Mouse (Mus musculus) c-Kit-positive CD71-positive TER-119-positive erythroid progenitor cells, embryonic 14.5 days (primary cell): Measurements from ENCODE around the gene Myo1e.
"Not testable (repeated sequence)": the region's sequence is repeated elsewhere in the genome, so short reads cannot be mapped to it uniquely, and the experiment has no call there.

Experiments used
- DNase-seq: peaks from one replicate; pipeline ENCODE4 v3.0.0-alpha.2; 2013; ENCODE audit warnings: low spot score

The Myo1e gene

GRCm38 (mm10) chr9:70249881-70250681 is 42.9 kb downstream of the Myo1e start:
- no peak for DNase-seq

GRCm38 (mm10) chr9:70251441-70251985 is 44.4 kb downstream of the Myo1e start:
- no peak for DNase-seq

GRCm38 (mm10) chr9:70253016-70253415 is 45.9 kb downstream of the Myo1e start:
- no peak for DNase-seq

DNA sequence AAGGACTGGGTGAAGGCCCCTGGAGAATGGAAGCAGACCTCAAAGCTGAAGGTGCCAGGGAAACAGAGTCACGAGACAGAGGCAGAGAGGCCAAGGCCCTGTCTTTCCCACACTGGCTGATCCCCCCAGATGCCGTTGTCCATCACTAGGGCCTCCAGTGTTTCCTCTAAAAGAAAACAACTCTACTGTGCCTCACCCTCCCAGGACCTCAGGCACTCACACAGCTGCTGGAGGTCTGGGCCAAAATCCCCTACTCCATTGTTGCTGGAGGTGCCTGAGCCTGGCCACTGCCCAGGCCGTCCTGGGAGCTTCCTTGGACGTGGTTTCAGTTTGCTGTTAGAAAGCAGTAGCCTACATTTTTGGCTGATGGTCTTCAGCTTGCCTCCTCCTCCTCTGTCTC is 47.9 kb downstream of the Myo1e start:
- no peak for DNase-seq

DNA sequence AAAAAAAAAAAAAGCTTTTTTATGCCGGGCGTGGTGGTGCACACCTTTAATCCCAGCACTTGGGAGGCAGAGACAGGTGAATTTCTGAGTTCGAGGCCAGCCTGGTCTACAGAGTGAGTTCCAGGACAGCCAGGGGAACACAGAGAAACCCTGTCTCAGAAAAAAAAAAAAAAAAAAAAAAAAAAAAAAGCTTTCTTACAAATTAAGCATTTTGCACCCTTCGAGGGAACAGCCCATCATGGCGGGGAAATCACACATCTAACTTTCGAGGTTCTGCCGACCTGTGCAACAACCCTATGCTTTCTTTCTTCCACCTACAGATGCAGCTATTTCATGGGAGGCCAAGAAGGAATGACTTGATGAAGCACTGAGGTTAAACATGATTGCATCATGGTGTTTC is 48.9 kb downstream of the Myo1e start:
- DNase-seq: not testable (repeated sequence)

- no peak for DNase-seq
Observed at GRCm38 (mm10) chr9:70257289-70258101, 50.3 kb downstream of the Myo1e start.

- no peak for DNase-seq
Observed at GRCm38 (mm10) chr9:70260324-70260841, 53.2 kb downstream of the Myo1e start.

DNA sequence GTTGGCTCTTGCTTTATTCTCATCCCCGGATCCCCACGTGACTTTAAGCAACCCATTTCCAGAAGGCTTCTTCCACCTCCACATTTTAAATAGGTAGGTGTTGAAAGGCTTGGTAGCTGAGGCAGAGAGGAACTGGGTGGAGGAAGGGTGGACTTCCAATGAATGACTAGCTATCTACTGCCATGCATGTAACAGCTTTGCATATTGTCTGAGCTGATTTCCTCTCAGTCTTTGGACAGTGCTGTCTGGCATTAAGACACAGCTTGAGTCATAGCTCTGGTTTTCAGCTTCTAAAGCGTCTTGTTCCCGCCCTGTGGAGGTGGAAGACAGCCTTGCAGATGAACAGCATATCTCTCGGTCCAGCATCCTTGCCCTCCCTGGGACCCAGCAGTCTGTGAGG is 54.5 kb downstream of the Myo1e start:
- no peak for DNase-seq

GRCm38 (mm10) chr9:70263134-70263533 is 56.0 kb downstream of the Myo1e start:
- DNase-seq: no peak

- DNase-seq: no peak
Observed at GRCm38 (mm10) chr9:70263735-70264134, 56.6 kb downstream of the Myo1e start.

GRCm38 (mm10) chr9:70265513-70265912 is 58.4 kb downstream of the Myo1e start:
- no peak for DNase-seq

DNA sequence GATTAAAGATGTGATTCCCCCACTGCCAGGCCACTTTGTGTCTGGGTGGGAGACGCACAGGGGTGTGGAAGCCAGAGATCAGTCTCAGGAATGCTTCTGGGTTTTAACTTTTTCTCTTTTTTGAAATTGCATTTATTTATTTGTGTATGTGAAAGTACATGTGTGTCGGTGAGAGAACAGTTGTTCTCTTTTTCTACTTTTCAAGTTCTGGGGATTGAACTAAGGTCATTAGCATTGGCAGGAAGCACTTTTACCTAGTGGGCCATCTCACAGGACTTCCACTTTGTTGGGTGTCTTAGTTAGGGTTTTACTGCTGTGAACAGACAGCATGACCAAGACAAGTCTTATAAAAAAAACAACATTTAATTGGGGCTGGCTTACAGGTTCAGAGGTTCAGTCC is 59.0 kb downstream of the Myo1e start:
- no peak for DNase-seq

DNA sequence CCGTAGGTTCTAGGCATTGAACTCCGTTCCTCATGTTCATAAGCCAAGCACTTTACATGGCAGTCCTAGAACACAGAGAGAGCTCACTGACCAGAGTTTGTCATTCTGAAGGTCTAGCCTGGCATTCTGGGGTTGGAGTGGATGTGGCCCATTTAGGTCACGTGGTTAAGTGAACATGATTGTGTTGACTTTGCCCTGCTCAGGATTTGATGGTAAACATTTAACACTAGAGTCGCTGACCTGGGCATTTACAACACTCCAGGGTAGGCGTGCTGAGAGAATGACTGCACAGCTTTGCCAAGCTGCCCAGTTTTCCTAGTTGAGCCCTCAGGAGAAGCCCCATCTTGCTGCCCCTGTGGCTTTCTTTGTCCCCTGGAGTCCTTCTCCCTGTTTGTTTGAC is 60.0 kb downstream of the Myo1e start:
- no peak for DNase-seq

GRCm38 (mm10) chr9:70269349-70269748 is 62.2 kb downstream of the Myo1e start:
- no peak for DNase-seq

GRCm38 (mm10) chr9:70270468-70270867 is 63.3 kb downstream of the Myo1e start:
- DNase-seq: no peak

DNA sequence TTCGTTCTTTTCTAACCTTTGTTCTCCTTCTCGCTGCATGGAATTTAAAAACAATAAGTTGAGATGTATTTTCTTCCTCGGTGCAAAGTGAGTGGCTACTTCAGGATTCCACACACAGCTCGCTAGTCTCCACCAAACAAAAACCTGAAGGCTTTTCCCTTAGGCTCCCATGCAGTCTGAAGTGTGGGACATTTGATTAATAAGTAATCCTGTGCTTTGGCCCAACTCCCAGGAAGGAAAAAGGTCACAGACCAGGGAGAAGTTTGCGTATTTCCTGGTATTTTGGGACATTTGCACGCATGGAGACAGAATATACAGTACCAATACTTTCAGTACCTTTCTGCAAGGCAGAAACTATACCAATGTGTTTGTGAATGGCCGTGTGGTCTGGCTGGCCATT is 64.0 kb downstream of the Myo1e start:
- DNase-seq: no peak

GRCm38 (mm10) chr9:70271631-70272030 is 64.5 kb downstream of the Myo1e start:
- DNase-seq: no peak

DNA sequence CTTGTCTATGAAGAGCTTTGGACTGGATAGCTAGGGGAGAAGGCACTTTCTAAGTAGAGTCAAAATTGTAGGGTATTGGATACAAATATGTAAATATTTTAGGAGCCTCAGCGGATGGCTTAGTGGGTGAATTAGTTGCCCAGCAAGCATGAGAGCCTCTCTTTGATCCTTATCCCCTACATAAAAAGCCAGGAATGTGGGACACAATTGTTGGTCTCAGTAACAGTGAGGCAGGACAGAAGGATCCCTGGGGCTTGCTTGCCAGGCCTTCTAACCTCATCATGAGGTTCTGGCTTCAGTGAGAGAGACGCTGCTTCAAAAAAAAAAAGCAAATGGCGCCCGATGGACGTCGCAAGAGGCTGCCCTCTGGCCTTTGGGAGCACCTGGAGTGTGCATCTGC is 66.9 kb downstream of the Myo1e start:
- DNase-seq: no peak

- DNase-seq: no peak
Observed at GRCm38 (mm10) chr9:70274476-70274875, 67.3 kb downstream of the Myo1e start.

GRCm38 (mm10) chr9:70274887-70275555 is 67.9 kb downstream of the Myo1e start:
- no peak for DNase-seq

- DNase-seq: no peak
Observed at GRCm38 (mm10) chr9:70277076-70277475, 69.9 kb downstream of the Myo1e start.

- no peak for DNase-seq
Observed at GRCm38 (mm10) chr9:70277529-70277982, 70.4 kb downstream of the Myo1e start.
